Mouse (Mus musculus): Measurements from ENCODE around the gene Dedd2.

- TF ChIP-seq CTCF (IDR thresholded peaks at IDR 0.05; ENCODE audit: low read depth) (no peak), EP300 (IDR thresholded peaks at IDR 0.05; ENCODE audit: low read depth) (no peak)
These were observed 1.6 kb downstream of the Dedd2 start for GRCm38 (mm10) chr7:25218705-25219415.
